Mouse (Mus musculus): ENCODE data around the gene Chd1l. TPM values are rescaled to one million over a fixed set of nuclear protein-coding genes. Genes with fewer than 3 reads are reported as not detected.

The Chd1l gene
- polyA plus RNA-seq, 1 experiment, result 5.0 TPM

DNA sequence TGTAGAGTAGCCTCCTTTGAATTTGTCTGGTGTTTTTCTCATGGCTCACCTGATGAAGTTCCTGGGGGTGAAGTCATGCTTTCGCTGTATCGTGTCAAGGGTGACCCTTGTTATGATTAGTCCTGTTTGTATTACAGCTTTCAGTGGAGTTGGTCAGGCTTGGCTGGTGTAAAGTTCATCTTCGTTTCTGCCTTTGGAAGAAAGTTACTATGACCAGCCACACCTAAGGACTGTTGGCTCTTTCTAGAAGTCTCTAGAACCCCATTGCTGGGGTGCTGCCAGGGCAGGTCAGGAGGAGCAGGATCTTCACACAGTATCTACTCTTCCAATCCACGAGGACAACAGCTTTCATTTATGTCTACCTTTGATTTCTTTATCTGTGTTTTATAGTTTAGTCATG lies 23.5 kb upstream of the Chd1l start:
- TF ChIP-seq POLR2A (IDR thresholded peaks at IDR 0.05; ENCODE audit: low read depth, low read length) (no peak), CTCF (conservative IDR thresholded peaks at IDR 0.05; ENCODE audit: insufficient read depth, insufficient read length, low read depth, low read length) (no peak)
- Histone ChIP-seq H3K4me1 (ENCODE audit: control insufficient read depth, insufficient read depth, low read length) (peaks cover 3% of the 10 kb centered on the region; the same call in 1 of the 2 replicates), H3K27me3 (replicated peaks; ENCODE audit: control insufficient read depth, insufficient read depth, low read length) (no peaks in the 10 kb centered on the region), H3K27ac (ENCODE audit: insufficient read depth, low read depth, low read length) (no peak overlapping the region), H3K4me3 (ENCODE audit: insufficient read depth, low read depth, low read length) (no peak overlapping the region), H3K36me3 (ENCODE audit: control insufficient read depth, insufficient read depth, low read length) (no peaks in the 10 kb centered on the region; the same call in 1 of the 2 replicates)
- WGBS, result 51% methylated on average over 4 of the region's 4 CpGs
- peak; percentile 52 for DNase-seq

DNA sequence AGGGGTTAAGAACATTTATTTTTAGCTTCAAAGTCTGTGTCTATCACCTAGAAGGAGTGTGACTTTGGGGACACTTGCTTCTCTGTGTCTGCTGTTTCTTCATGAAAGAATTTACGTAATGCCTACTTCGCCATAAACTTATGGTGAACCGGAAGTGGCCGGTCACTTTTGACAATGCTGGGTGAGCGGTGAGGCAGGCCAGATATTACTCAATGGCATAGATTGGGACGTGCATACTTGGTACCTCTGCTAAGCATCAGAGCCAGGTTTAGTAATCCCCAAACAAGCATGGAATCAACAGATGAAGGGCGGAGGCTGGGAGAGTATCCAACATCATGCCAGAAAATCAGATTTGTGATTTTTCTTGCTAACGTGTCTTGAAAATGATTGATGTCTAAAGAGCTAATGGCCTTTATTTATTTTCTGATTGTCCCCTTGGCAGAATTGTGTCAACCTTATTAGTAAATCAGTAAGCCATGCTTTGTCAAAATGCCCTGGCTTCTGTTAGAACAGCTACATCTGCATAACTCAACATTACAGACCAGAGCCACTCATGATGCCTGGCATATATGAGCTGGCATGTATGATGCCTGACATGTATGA lies 21.4 kb upstream of the Chd1l start:
- 84% methylated on average over 8 of the region's 8 CpGs for WGBS
- no peak overlapping the region for H3K4me3 ChIP-seq (ENCODE audit: insufficient read depth, low read depth, low read length)
- no peaks in the 10 kb centered on the region for H3K27me3 ChIP-seq (replicated peaks; ENCODE audit: control insufficient read depth, insufficient read depth, low read length)
- no peak overlapping the region for H3K27ac ChIP-seq (ENCODE audit: insufficient read depth, low read depth, low read length)
- no peak for TF ChIP-seq POLR2A (IDR thresholded peaks at IDR 0.05; ENCODE audit: low read depth, low read length)
- peak; percentile 42 for DNase-seq
- H3K36me3 ChIP-seq (ENCODE audit: control insufficient read depth, insufficient read depth, low read length), result no peaks in the 10 kb centered on the region; the same call in 1 of the 2 replicates
- peaks cover 11% of the 10 kb centered on the region; the same call in 1 of the 2 replicates for H3K4me1 ChIP-seq (ENCODE audit: control insufficient read depth, insufficient read depth, low read length)

DNA sequence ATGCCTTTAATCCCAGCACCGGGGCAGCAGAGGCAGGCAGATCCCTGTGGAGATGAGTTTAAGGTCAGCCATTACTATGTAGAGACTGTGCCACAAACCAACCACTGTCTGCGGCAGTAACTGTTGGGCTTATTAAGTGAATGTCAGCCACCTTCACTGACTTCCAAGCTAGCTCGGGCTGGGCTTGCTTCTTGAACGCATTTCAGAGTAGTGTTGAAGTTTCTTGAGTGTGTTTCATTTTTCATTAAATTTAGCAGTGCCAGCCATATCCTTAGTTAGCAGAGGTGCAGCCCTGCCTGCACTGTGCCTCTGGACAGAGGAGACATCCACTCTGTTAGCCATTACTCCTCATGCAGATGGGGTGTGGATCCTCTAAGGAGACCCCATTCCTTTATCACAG lies 20.7 kb upstream of the Chd1l start:
- Histone ChIP-seq H3K27me3 (replicated peaks; ENCODE audit: control insufficient read depth, insufficient read depth, low read length) (no peaks in the 10 kb centered on the region), H3K4me3 (ENCODE audit: insufficient read depth, low read depth, low read length) (no peak overlapping the region), H3K27ac (ENCODE audit: insufficient read depth, low read depth, low read length) (no peak overlapping the region), H3K4me1 (ENCODE audit: control insufficient read depth, insufficient read depth, low read length) (peaks cover 11% of the 10 kb centered on the region; the same call in 1 of the 2 replicates), H3K36me3 (ENCODE audit: control insufficient read depth, insufficient read depth, low read length) (no peaks in the 10 kb centered on the region; the same call in 1 of the 2 replicates)
- TF ChIP-seq POLR2A (IDR thresholded peaks at IDR 0.05; ENCODE audit: low read depth, low read length) (no peak), CTCF (conservative IDR thresholded peaks at IDR 0.05; ENCODE audit: insufficient read depth, insufficient read length, low read depth, low read length) (no peak)
- DNase-seq, result no peak
- WGBS, result 95% methylated on average over 4 of the region's 4 CpGs

DNA sequence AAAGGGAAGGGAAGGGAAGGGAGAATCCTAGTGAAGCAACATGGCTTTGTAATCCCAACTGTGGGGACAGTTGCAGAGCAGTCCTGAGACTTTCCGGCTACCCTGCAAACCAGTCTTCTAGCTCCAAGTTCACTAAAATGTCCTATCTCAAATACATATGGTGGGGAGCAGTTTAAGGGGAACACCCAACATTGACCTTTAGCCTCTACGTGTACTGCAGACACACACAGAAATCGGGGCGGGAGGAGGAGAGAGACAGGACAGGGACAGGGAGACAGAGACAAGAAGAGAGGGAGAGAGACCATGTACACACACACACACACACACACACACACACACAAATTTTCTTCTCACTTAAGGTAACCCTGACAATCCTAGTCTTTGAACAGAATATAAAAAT lies 19.9 kb upstream of the Chd1l start:
- Histone ChIP-seq H3K27ac (ENCODE audit: insufficient read depth, low read depth, low read length) (no peak overlapping the region), H3K27me3 (replicated peaks; ENCODE audit: control insufficient read depth, insufficient read depth, low read length) (no peaks in the 10 kb centered on the region), H3K4me1 (ENCODE audit: control insufficient read depth, insufficient read depth, low read length) (peaks cover 11% of the 10 kb centered on the region; the same call in 1 of the 2 replicates), H3K4me3 (ENCODE audit: insufficient read depth, low read depth, low read length) (no peak overlapping the region), H3K36me3 (ENCODE audit: control insufficient read depth, insufficient read depth, low read length) (no peaks in the 10 kb centered on the region)
- 46% methylated on average over 4 of the region's 4 CpGs for WGBS
- DNase-seq, result peak; percentile 25
- TF ChIP-seq CTCF (conservative IDR thresholded peaks at IDR 0.05; ENCODE audit: insufficient read depth, insufficient read length, low read depth, low read length), result no peak
- no peak for TF ChIP-seq POLR2A (IDR thresholded peaks at IDR 0.05; ENCODE audit: low read depth, low read length)

DNA sequence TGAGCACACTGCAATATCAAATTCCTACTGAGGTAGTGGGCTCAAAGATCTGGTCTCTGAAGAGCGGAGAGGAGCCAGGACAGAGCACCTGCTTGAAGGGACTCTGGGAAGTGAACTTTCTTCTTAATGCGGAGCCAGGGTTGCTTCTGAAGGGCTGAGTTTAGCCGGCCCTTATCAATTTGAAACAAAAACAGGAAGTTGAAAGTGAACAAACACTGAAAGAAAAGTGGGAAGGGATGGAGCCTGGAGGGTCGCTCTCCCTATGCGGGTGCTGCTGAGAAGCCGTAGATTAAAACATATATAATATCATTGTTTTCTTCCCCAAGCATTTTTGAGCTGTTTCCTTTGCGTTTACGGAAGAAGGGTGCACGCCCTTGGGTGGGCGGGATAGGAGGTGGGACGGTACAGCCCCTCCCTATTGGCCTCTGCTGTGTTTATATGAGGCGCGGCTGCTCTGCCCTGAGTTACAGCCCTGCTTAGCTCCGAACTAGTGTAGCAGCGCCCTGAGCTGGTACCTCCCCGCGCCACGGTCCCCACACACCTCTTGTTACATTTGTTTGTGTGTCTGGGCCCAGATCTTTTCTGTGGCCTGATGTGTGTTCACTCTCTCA lies 18.5 kb upstream of the Chd1l start, which contains the start of gene Fmo5:
Gene Fmo5, plus strand, starts transcription at position 414 of the 611 bp plus-strand sequence.
- DNase-seq, result peak; percentile 87
- no peaks in the 10 kb centered on the region for H3K27me3 ChIP-seq (replicated peaks; ENCODE audit: control insufficient read depth, insufficient read depth, low read length)
- H3K36me3 ChIP-seq (ENCODE audit: control insufficient read depth, insufficient read depth, low read length), result no peaks in the 10 kb centered on the region
- peak within 1 kb of the TSS; percentile 89 for H3K27ac ChIP-seq (ENCODE audit: insufficient read depth, low read depth, low read length)
- H3K4me3 ChIP-seq (ENCODE audit: insufficient read depth, low read depth, low read length), result peak within 1 kb of the TSS; percentile 57
- peaks cover 18% of the 10 kb centered on the region; the same call in 1 of the 2 replicates for H3K4me1 ChIP-seq (ENCODE audit: control insufficient read depth, insufficient read depth, low read length)
- TF ChIP-seq CTCF (conservative IDR thresholded peaks at IDR 0.05; ENCODE audit: insufficient read depth, insufficient read length, low read depth, low read length), result no peak
- peak; percentile 90 for TF ChIP-seq POLR2A (IDR thresholded peaks at IDR 0.05; ENCODE audit: low read depth, low read length)
- 4% methylated on average over 18 of the region's 18 CpGs for WGBS

DNA sequence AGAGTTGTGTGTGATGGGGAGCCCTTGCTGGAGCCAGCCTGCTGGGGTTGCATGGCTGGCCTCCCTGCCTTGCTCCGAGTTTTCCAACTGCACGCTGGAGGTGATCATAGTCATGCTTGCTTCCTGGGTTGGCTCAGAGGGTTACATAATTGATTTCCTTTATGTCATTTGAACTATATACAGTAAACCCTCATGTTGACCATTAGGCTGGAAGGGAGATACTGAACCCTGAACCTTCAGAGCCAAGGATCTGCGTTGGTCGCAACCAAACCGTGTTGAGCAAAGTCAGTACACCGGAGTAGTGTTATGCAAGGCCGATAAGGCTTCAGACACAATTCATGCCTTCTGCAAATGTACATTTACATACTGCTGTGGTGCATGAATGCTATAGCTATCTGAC lies 17.9 kb upstream of the Chd1l start:
- TF ChIP-seq POLR2A (IDR thresholded peaks at IDR 0.05; ENCODE audit: low read depth, low read length) (no peak), CTCF (conservative IDR thresholded peaks at IDR 0.05; ENCODE audit: insufficient read depth, insufficient read length, low read depth, low read length) (no peak)
- 53% methylated on average over 7 of the region's 7 CpGs for WGBS
- Histone ChIP-seq H3K4me1 (ENCODE audit: control insufficient read depth, insufficient read depth, low read length) (peaks cover 18% of the 10 kb centered on the region; the same call in 1 of the 2 replicates), H3K27ac (ENCODE audit: insufficient read depth, low read depth, low read length) (peak overlapping the region; percentile 89), H3K27me3 (replicated peaks; ENCODE audit: control insufficient read depth, insufficient read depth, low read length) (no peaks in the 10 kb centered on the region), H3K36me3 (ENCODE audit: control insufficient read depth, insufficient read depth, low read length) (no peaks in the 10 kb centered on the region), H3K4me3 (ENCODE audit: insufficient read depth, low read depth, low read length) (no peak overlapping the region)
- no peak for DNase-seq

DNA sequence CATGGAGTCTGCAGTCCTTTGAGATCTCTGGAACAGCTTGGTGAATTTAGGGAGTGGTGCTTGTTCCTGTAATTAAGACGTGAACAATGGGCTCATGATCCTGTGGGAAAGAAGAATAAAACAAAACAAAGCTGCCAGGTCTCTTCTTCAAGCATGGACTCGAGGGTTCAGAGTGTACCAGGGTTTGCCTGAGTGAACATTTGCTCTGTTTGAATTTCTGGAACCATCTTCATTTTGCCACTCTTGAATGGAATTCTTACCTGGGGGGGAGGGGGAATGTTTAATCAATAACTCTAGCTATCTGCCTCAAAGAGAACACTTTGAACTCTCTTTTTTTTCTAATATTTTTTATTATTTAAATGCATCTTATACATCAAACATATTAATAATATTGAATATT lies 14.6 kb upstream of the Chd1l start:
- peak; percentile 85 for DNase-seq
- TF ChIP-seq CTCF (conservative IDR thresholded peaks at IDR 0.05; ENCODE audit: insufficient read depth, insufficient read length, low read depth, low read length), result no peak
- TF ChIP-seq POLR2A (IDR thresholded peaks at IDR 0.05; ENCODE audit: low read depth, low read length), result no peak
- no peaks in the 10 kb centered on the region for H3K36me3 ChIP-seq (ENCODE audit: control insufficient read depth, insufficient read depth, low read length)
- 36% methylated on average over 2 of the region's 2 CpGs for WGBS
- H3K27me3 ChIP-seq (replicated peaks; ENCODE audit: control insufficient read depth, insufficient read depth, low read length), result no peaks in the 10 kb centered on the region; the same call in 1 of the 2 replicates
- peaks cover 18% of the 10 kb centered on the region; the same call in 1 of the 2 replicates for H3K4me1 ChIP-seq (ENCODE audit: control insufficient read depth, insufficient read depth, low read length)
- peak overlapping the region; percentile 11; the same call in 1 of the 2 replicates for H3K27ac ChIP-seq (ENCODE audit: insufficient read depth, low read depth, low read length)
- H3K4me3 ChIP-seq (ENCODE audit: insufficient read depth, low read depth, low read length), result no peak overlapping the region

Measured in kidney, adult 2 months (tissue).